Comparison of ENCODE assay signal across 5 mouse cellular contexts in genomic region chr14:84667685-84668084, GRCm38 (mm10).
DNase-seq lines count a peak whose midpoint lies in the region; ATAC-seq lines count a peak whose summit lies in the region.
"Not testable (repeated sequence)": the region's sequence is repeated elsewhere in the genome, so short reads cannot be mapped to it uniquely, and the experiment has no call there.

No protein-coding gene starts in this region.

- peak; percentile 15 for DNase-seq in 3T3-L1 (ENCODE audit: low read depth, low spot score)
- peak; percentile 40 for DNase-seq in R1 (ENCODE audit: low read depth, low spot score)
- peak; percentile 29 for DNase-seq in embryo, embryonic 10.5 days (ENCODE audit: low spot score)
- peak; percentile 1 for DNase-seq in induced T-regulatory cell, adult 2 months (ENCODE audit: low read depth)
- DNase-seq in neural tube, embryonic 11.5 days (ENCODE audit: low spot score), result peak; percentile 72

- H3K27ac ChIP-seq in neural tube, embryonic 11.5 days (ENCODE audit: low read depth, low read length), result not testable (repeated sequence)

- H3K4me2 ChIP-seq in neural tube, embryonic 11.5 days (ENCODE audit: low read depth), result not testable (repeated sequence)

- not testable (repeated sequence) for H3K9ac ChIP-seq in neural tube, embryonic 11.5 days (ENCODE audit: low read length)

- not testable (repeated sequence) for H3K9me3 ChIP-seq in neural tube, embryonic 11.5 days (ENCODE audit: control insufficient read depth, low read length)

- H3K27me3 ChIP-seq in neural tube, embryonic 11.5 days (ENCODE audit: control insufficient read depth, insufficient read depth, low read length), result not testable (repeated sequence)

- whole genome bisulfite sequencing in neural tube, embryonic 11.5 days, result 90% methylated on average over 2 of the region's 2 CpGs

- H3K4me3 ChIP-seq in neural tube, embryonic 11.5 days (ENCODE audit: low read depth, low read length), result not testable (repeated sequence)

- not testable (repeated sequence) for H3K36me3 ChIP-seq in neural tube, embryonic 11.5 days (ENCODE audit: control insufficient read depth, insufficient read depth, low read length)

- H3K4me1 ChIP-seq in neural tube, embryonic 11.5 days (ENCODE audit: control insufficient read depth, insufficient read depth, low read length), result not testable (repeated sequence)

- not testable (repeated sequence) for ATAC-seq in neural tube, embryonic 11.5 days (ENCODE audit: insufficient read depth, low FRiP score, low TSS enrichment)

Comparison
In these comparisons a context has a peak if more than half of its experiments do, and no peak if none do; other contexts are left out.
1. DNase-seq: peak in every context shown above with its lines; median percentile 72 in neural tube, embryonic 11.5 days; 40 in R1; 29 in embryo, embryonic 10.5 days; 15 in 3T3-L1; 1 in induced T-regulatory cell, adult 2 months.